Mouse (Mus musculus) heart, embryonic 10.5 days (tissue): ENCODE measurements around the gene Pip4k2b. TPM values are rescaled to one million over a fixed set of nuclear protein-coding genes. Genes with fewer than 3 reads are reported as not detected.

Experiments
- DNase-seq: peaks from one replicate; pipeline ENCODE4 v3.0.0-alpha.2; 2017; ENCODE audit warnings: low spot score
- H3K27ac ChIP-seq: fragments of 300-500 bp; sonication (generic); 2 replicates; pipeline ENCODE4 v1.5.1; 2016; ENCODE audit warnings: mild to moderate bottlenecking
- H3K27me3 ChIP-seq: fragments of 300-500 bp; sonication (generic); 2 replicates; pipeline ENCODE4 v1.6.1; 2016; ENCODE audit warnings: mild to moderate bottlenecking; ENCODE audit not compliant: poor library complexity, insufficient read depth, severe bottlenecking
- H3K36me3 ChIP-seq: fragments of 300-500 bp; sonication (generic); 2 replicates; pipeline ENCODE4 v1.6.1; 2016; ENCODE audit warnings: mild to moderate bottlenecking, moderate library complexity
- H3K4me1 ChIP-seq: fragments of 300-500 bp; sonication (generic); 2 replicates; pipeline ENCODE4 v1.6.1; 2016; ENCODE audit warnings: mild to moderate bottlenecking
- H3K4me3 ChIP-seq: fragments of 300-500 bp; sonication (generic); 2 replicates; pipeline ENCODE4 v1.5.1; 2016; ENCODE audit warnings: mild to moderate bottlenecking, moderate library complexity
- H3K9me3 ChIP-seq: fragments of 300-500 bp; sonication (generic); 2 replicates; pipeline ENCODE4 v1.6.1; 2016; ENCODE audit warnings: mild to moderate bottlenecking, moderate library complexity
- WGBS: fragments of 180-500 bp; shearing (Covaris S2); methylation state at CpG from one replicate; pipeline ENCODE4 v1.1.7; 2016; 5-methylcytosine and 5-hydroxymethylcytosine counted together
- polyA plus RNA-seq: library from polyadenylated mRNA; unstranded; fragments of >200 nt; fragmentation: Nextera tagmentation; extraction: Ambion mirVana; gene quantifications from 2 replicates; pipeline ENCODE4 v1.2.1, GENCODE M21; 2016

Pip4k2b gene
- polyA plus RNA-seq, 1 experiment from 2014 or later, result 1.3 TPM

DNA sequence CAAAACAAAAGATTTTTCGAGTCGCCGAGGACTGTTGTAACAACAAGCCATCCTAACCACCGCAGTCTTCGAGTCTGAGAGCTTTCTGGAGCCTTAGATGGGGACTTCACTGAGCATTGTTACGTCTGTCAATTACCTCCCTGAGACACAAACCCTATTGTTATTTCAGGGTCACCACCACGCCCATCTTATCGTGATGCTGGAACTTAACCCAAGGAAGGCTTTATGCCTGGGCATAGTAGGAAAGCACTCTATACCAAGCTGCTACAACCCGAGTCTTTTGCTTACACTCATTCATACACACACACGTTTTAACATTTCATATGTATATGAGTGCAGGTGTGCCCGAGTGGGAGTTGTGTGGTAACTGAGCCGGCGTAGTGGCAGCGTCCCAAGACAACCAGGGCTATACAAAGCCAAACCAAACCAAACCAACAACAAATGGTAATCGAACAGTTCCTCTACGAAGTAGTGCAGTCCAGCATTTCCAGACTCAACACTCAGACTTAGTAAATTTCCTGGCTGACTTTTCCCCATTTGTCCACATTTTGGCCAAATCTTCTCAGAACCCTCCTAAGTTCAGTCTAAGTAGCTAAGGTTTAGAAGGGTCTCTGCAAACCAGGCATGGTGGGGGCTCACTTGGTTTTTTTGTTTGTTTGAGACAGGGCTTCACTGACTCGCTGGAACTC lies 31.4 kb upstream of the Pip4k2b start, which contains the start of gene 1700001P01Rik:
Gene 1700001P01Rik (minus strand): TSS at position 111 of the 689 bp plus-strand sequence.
- Histone ChIP-seq H3K36me3 (peaks cover 57% of the 10 kb centered on the region), H3K4me1 (peaks cover 12% of the 10 kb centered on the region), H3K27me3 (no peaks in the 10 kb centered on the region), H3K9me3 (no peaks in the 10 kb centered on the region), H3K27ac (no peak within 1 kb of the TSS), H3K4me3 (no peak within 1 kb of the TSS)
- DNase-seq, result no peak
- WGBS, result 49% methylated on average over 17 of the region's 17 CpGs

DNA sequence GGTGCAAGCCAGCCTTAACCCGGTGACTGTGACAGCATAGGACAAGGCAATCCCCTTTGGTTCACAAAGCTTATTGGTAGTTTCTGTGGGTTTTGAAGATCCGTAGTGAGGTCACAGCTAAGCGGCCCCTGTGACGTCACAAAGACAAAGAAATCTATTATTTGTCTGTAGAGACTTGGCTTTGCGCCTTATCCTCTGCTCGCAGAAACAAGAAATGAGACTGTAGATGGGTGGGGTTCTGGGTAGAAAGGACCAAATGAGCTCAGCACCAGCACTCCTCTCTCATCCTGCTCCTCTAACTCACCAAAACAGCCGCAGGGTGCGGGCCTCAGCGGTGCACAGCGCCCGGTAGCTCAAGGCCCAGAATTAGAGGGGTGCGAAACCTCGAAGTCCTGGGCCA lies 30.7 kb upstream of the Pip4k2b start:
- H3K27me3 ChIP-seq, result no peaks in the 10 kb centered on the region
- no peak overlapping the region for H3K4me3 ChIP-seq
- H3K27ac ChIP-seq, result no peak overlapping the region
- 73% methylated on average over 13 of the region's 13 CpGs for WGBS
- H3K4me1 ChIP-seq, result peaks cover 4% of the 10 kb centered on the region
- peaks cover 49% of the 10 kb centered on the region for H3K36me3 ChIP-seq
- H3K9me3 ChIP-seq, result no peaks in the 10 kb centered on the region
- no peak for DNase-seq

DNA sequence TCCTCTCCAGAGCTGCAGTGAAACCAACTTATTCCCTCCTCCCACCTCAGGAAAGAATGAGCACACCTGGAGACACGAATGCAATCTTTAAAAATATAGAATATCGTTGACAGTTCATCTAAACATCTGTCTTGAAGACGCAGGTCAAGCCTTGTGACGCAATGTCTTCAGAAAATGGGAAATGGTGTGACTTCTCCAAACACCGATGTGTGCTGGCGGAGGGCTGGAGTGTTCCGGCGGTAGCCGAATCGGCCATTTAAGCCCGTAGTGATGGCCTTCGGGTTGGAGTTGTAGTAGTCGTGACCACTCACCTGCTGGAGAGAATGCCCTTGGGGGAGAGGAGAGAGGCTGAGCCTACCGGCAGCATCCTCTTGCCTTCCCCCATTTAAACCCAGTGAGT lies 26.9 kb upstream of the Pip4k2b start:
- no peak for DNase-seq
- Histone ChIP-seq H3K27me3 (no peaks in the 10 kb centered on the region), H3K4me3 (no peak overlapping the region), H3K36me3 (peaks cover 13% of the 10 kb centered on the region), H3K27ac (no peak overlapping the region), H3K9me3 (no peaks in the 10 kb centered on the region), H3K4me1 (no peaks in the 10 kb centered on the region)
- 79% methylated on average over 14 of the region's 14 CpGs for WGBS

DNA sequence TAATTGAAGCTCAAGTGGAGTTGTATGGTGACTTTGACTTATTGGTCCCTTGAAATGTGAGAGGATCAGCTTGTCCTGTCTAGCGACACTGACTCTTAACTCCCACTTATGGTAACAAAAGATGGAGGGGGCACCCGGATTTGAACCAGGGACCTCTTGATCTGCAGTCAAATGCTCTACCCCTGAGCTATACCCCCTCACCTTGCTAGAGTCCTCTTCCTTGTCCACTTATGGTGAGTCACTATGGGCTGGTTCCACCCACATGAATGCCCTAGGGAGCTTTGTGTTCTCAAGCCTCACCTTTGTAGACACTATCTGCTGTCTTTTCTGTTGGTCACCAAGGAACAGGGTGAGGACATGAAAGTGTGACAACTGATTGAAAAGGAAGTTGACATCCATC lies 25.2 kb upstream of the Pip4k2b start:
- Histone ChIP-seq H3K27me3 (no peaks in the 10 kb centered on the region), H3K27ac (no peak overlapping the region)
- 32% methylated on average over 2 of the region's 2 CpGs for WGBS

DNA sequence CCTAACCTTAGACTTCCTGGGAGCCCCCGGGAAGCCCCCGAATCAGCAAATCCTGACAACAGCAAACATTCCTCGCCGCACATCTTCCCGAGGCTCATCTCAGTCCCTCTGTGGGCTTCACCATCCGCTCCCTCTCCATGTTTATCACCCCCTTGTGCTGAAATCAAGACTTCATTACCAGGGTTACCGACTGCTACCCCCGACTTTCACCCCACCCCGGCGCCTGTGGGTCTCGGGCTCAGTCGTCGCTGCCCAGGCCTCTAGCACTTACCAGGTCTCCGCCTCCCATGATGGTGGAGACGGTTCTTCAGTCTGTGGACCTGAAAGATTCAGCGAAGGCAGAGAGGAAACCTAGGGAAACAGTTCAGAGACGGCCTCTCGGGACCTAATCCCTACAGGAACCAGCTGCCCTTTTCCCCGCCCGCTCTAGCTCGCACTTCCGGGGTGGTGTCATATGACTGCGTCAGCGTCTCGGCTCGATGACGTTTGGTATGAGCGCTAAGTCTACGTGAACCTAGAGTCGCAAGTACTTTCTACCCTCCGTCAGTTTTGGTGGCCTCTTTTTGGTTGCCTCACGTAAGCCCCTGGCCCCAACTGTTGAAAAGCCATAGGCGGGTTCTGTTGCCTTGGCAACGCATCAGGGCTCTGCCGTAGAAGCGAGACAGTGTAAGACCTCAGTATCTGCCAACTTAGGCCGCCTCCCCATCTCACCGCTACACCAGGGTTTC lies 21.8 kb upstream of the Pip4k2b start, which contains the start of gene Cwc25:
Gene Cwc25 (minus strand): TSS at position 403 of the 728 bp plus-strand sequence.
- Histone ChIP-seq H3K4me1 (peaks cover 12% of the 10 kb centered on the region), H3K9me3 (no peaks in the 10 kb centered on the region), H3K4me3 (peak within 1 kb of the TSS; percentile 95), H3K36me3 (peaks cover 33% of the 10 kb centered on the region), H3K27me3 (no peaks in the 10 kb centered on the region), H3K27ac (peak within 1 kb of the TSS; percentile 94)
- under 1% methylated on average over 38 of the region's 38 CpGs for WGBS
- peak; percentile 97 for DNase-seq

More for the DNA sequence above, 25.2 kb upstream of the Pip4k2b start:
- Histone ChIP-seq H3K4me3 (no peak overlapping the region), H3K36me3 (no peaks in the 10 kb centered on the region), H3K9me3 (no peaks in the 10 kb centered on the region), H3K4me1 (peaks cover 12% of the 10 kb centered on the region)
- no peak for DNase-seq

GRCm38 (mm10) chr11:97761638-97762037 lies 17.1 kb upstream of the Pip4k2b start:
- Histone ChIP-seq H3K4me3 (no peak overlapping the region), H3K9me3 (no peaks in the 10 kb centered on the region), H3K27ac (no peak overlapping the region), H3K27me3 (no peaks in the 10 kb centered on the region), H3K4me1 (peaks cover 12% of the 10 kb centered on the region), H3K36me3 (peaks cover 73% of the 10 kb centered on the region)
- no peak for DNase-seq

DNA sequence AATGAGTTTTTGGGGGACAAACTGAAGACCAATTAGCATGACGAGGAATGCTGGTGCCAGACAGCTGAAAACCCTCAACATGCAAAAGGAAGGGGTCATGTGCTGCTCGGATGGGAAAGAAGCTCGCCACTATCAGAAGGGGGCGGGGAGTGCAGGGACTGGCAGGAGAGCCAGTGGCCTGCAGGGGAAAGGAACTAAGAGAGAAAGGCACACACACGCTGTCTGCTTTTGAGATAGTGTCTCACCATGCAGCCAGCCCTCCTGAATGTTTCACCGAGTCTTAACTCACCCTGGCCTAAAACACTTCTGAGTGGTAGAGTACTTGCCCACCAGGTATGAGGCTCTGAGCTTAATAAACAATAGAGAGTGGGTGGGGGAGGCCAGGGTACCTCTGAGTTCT lies 14.4 kb upstream of the Pip4k2b start:
- H3K27ac ChIP-seq, result no peak overlapping the region
- no peaks in the 10 kb centered on the region for H3K9me3 ChIP-seq
- H3K27me3 ChIP-seq, result no peaks in the 10 kb centered on the region
- peaks cover 87% of the 10 kb centered on the region for H3K36me3 ChIP-seq
- H3K4me3 ChIP-seq, result no peak overlapping the region
- WGBS, result 73% methylated on average over 6 of the region's 6 CpGs
- H3K4me1 ChIP-seq, result no peaks in the 10 kb centered on the region
- DNase-seq, result no peak

DNA sequence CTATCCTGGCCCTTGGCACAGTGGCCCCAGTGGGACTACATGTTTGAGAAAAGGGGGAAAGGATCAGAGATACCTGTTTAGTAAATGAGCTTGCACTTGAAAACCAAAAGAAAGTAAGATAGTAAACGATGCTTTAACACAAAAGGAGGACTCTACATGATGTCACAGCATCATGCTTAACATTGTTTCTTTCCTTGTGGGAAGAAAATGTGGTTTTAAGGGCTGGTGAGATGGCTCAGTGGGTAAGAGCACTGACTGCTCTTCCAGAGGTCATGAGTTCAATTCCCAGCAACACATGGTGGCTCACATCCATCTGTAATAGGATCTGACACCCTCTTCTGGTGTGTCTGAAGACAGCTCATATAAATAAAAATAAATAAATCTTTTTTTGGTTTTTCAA lies 13.6 kb upstream of the Pip4k2b start:
- DNase-seq, result no peak
- 87% methylated on average over 1 of the region's 1 CpGs for WGBS
- H3K4me1 ChIP-seq, result no peaks in the 10 kb centered on the region
- H3K27ac ChIP-seq, result no peak overlapping the region
- no peak overlapping the region for H3K4me3 ChIP-seq
- H3K27me3 ChIP-seq, result no peaks in the 10 kb centered on the region
- H3K9me3 ChIP-seq, result no peaks in the 10 kb centered on the region
- peaks cover 88% of the 10 kb centered on the region for H3K36me3 ChIP-seq

DNA sequence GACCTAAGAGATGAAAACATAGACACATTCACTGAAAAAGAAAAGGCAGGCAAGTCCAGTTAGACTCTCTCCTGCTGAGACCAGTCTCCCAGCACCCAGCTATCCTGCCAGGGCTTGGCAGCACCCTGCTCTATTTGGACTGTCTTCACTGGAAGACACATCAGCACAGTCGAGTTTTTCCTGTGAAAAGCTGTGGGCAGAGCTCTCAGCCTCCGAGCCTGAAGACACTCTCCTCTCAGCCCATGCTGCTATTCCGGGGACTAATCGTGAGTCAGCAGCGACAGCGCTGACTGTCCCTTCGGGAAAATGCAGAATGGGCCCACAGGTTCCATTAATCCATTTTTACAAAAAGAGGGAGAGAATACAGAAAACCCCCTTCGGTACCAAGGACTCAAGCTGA lies 8.8 kb upstream of the Pip4k2b start:
- DNase-seq, result no peak
- Histone ChIP-seq H3K4me3 (no peak overlapping the region), H3K4me1 (no peaks in the 10 kb centered on the region), H3K36me3 (peaks cover 90% of the 10 kb centered on the region), H3K27me3 (no peaks in the 10 kb centered on the region), H3K27ac (no peak overlapping the region), H3K9me3 (no peaks in the 10 kb centered on the region)
- 92% methylated on average over 8 of the region's 8 CpGs for WGBS

GRCm38 (mm10) chr11:97748496-97748895 lies 4.0 kb upstream of the Pip4k2b start:
- Histone ChIP-seq H3K9me3 (no peaks in the 10 kb centered on the region), H3K36me3 (peaks cover 70% of the 10 kb centered on the region), H3K27ac (no peak overlapping the region), H3K4me3 (no peak overlapping the region), H3K4me1 (peaks cover 8% of the 10 kb centered on the region), H3K27me3 (no peaks in the 10 kb centered on the region)
- 88% methylated on average over 5 of the region's 5 CpGs for WGBS
- no peak for DNase-seq

- 87% methylated on average over 8 of the region's 8 CpGs for WGBS
- DNase-seq, result no peak
- H3K9me3 ChIP-seq, result no peaks in the 10 kb centered on the region
- H3K4me3 ChIP-seq, result no peak overlapping the region
- H3K27me3 ChIP-seq, result no peaks in the 10 kb centered on the region
- H3K27ac ChIP-seq, result no peak overlapping the region
- H3K36me3 ChIP-seq, result peaks cover 63% of the 10 kb centered on the region
- H3K4me1 ChIP-seq, result peaks cover 15% of the 10 kb centered on the region
Observed at GRCm38 (mm10) chr11:97747773-97748172, 3.3 kb upstream of the Pip4k2b start.

GRCm38 (mm10) chr11:97745331-97745721 lies 822 bp upstream of the Pip4k2b start:
- Histone ChIP-seq H3K4me1 (peaks cover 24% of the 10 kb centered on the region), H3K36me3 (peaks cover 40% of the 10 kb centered on the region), H3K27ac (peak overlapping the region; percentile 99; the same call in 1 of the 2 replicates), H3K27me3 (no peaks in the 10 kb centered on the region), H3K4me3 (peak overlapping the region; percentile 91), H3K9me3 (no peaks in the 10 kb centered on the region)
- no peak for DNase-seq
- WGBS, result 11% methylated on average over 13 of the region's 13 CpGs

DNA sequence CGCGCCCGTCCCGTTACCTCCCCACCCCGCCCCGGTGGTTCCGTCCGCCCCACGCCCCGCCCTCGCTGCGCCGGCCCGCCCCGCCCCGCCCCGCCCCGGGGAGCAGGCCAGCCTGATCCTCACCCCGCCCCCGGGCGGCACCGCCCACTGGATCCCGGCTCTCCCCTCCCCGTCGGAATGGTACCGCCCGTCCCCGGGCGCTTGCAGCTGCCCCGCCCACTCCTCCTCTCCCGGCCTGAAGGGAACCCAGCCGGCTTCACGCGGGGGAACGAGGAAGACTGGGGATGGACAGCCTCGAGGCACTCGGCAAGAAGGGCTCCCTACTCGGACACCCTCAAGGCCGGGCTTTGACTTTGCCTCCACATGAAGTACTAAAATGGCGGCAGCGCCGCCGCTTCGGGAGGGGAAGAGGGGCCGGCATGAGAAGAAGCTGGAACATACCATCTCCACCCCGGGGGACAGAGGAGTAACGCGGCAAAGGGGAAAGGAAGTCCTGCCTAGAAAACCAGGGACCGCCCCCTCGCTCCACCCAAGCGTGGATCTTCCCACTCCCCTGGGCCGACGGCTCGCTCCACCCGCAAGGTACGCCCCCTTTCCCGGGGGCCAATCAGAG lies 320 bp upstream of the Pip4k2b start:
- 1% methylated on average over 39 of the region's 57 CpGs for WGBS
- Histone ChIP-seq H3K4me3 (peak overlapping the region; percentile 91), H3K4me1 (peaks cover 27% of the 10 kb centered on the region), H3K27ac (peak overlapping the region; percentile 99), H3K9me3 (no peaks in the 10 kb centered on the region), H3K27me3 (no peaks in the 10 kb centered on the region), H3K36me3 (peaks cover 36% of the 10 kb centered on the region)
- peak; percentile 99 for DNase-seq
